Mouse (Mus musculus) kidney, postnatal 14 days (tissue): ENCODE data around the gene Rnf223.
A peak's percentile ranks its signal among the peaks of the same experiment; 100 is the strongest.
"Not testable (repeated sequence)": the region's sequence is repeated elsewhere in the genome, so short reads cannot be mapped to it uniquely, and the experiment has no call there.

ENCODE experiments used
- DNase-seq: peaks from one replicate; pipeline ENCODE4 v3.0.0; 2022; ENCODE audit warnings: mixed read lengths

Rnf223 gene

DNA sequence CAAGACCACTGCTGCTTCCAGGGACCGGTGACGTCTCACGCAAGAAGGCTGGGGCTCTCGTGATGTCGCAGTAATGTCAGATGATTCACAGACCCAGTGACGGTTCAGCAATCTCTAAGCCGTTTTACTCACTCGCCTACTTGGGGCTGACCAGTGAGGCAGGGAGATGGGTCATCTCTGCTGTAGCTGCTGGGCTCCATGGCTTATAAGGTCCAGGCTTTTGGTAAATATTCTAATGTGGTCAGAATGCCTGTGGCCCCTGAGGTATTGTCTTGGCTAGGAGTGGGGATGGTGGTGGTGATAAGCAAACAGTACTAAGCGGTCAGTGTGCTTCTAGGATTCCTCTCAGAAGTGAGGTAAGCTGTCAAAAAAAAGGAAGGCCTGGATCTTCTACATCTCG, 627 bp downstream of the Rnf223 start:
- no peak for DNase-seq

DNA sequence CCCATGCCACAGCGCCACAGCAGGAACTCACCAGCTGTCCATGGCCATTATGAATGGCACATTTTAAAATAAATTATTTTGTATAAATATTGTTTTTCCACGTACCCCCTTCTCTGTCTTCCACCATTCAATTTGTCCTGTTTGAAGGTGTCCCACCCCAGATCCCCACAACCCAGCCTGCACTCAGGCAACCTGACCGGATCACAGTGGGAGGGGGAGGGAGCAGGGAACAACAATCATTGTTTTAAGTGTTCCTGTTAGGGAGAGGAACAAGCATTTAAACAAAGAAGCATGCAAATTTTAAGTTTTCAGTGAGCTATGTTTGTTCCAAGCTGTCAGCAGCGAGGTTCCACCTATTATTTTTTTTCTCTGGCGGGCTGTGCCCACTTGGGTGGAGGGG, 3.0 kb downstream of the Rnf223 start:
- no peak for DNase-seq

DNA sequence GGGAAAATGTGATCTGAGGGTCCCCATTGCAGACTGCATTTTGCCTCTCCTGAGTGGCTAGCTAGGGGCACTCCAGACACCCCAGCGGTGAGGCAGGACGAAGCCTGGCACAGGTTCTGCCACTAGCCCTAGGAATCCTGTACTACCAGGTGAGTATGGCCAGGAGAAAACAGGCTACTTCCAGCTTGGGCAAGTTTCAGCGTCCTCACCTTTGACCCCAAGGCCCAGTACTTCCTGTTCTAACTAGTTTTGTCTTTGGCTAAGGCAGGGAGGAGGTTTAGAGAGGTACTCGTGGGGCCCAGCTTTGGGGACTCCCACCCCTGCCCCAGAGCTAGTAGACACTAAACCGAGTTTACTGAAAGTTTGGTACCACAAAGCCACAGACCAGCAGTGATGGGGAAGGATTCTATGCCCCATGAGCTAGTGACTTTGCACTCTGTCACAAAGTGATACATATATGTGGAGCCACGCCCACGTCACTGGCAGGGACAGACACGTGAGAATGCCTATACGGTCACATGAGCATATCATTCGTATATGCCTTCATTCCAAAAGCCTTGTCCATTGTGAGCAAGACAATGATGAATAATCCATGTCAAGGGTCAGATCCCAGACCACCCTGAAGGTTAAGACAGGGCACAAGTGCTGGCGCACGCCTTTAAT, 3.8 kb downstream of the Rnf223 start:
- peak; percentile 37 for DNase-seq

DNA sequence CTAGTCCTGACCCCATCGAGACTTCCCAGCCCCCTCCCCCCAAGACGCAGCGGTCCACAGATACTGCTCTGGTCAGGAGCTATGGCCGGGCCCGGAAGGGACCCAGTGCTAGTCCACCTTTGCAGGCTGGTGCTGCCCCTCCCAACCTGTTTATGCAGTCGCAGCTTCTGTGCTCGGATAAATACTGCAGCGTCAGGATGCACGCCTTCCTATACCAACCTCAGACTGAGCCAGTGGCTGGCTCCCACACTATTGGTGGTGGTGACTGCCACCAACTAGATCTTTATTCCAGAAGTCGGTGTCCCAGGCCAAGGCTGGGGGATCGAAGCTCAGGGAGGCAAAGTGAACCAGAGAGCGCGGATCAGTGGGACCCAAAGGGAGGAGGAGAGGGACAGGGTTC, 4.8 kb downstream of the Rnf223 start:
- DNase-seq, result no peak

DNA sequence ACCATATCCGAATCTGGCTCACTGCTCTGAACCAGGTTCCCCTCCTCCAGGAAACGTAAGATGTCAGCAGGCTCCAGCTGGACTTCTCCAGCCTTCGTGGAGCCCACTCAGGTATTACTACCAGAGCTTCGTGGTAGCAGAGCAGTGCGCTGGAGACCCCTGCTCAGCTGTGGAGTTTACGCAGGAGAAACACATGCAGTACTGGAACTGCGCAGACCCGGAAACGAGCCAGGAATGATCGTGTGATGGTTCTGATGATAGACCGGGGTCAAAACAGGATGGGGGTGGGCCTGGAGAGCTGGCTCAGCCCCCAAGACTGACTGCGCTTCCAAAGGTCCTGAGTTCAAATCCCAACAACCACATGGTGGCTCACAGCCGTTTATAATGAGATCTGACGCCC, 5.5 kb downstream of the Rnf223 start:
- DNase-seq, result no peak

DNA sequence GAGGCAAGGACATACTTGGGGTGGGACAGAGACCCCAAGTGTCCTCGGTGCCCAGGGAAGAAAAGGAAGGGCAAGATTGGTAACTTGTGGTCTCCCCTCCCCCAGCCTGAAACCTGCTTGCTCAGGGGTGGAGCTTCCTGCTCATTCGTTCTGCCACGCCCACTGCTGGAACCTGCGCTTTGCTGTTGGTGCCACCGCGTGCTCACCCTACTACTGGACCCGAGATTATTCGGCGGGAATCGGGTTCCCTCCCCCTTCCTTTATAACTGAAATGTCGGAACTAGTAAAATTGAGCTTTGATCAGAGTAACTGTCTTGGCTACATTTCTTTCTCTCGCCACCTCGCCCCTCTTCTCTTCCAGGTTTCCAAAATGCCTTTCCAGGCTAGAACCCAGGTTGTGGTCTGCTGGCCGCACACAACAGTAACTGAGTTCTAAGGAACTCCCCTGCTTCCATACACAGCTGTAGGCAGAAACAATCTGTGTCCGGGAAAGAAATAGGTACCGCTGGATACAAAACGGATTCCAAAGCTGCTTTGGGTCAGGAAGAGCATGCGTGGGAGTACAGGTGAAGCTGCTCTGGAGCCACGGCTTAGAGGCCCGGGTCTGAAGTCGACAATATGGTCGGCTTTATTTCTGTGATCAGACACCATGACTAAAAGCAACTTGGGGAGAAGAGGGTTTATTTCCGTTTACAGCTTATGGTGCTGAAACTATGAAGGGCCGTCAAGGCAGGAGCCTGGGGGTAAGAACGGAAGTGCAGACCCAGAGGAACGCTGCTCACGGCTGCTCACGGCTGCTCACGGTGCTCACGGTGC, 6.2 kb downstream of the Rnf223 start:
- DNase-seq, result no peak

DNA sequence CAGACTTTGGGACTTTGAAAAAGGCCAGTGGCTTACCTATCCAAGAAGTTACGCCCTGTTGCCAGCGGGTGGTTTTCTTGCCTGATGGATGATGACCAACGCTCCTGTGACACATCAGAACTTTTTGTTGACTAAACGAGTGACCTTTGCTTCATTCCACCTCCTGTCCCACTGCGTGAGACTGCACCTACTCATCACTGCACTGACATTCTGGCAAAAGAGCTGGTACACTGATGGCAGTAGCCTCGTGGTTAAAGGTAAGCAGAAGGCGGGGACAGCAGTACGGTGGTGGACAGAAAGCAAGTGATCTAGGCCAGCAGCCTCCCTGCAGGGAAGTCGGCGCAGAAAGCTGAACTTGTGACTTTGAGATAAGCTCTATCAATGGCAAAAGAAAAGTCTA, 20.6 kb downstream of the Rnf223 start:
- DNase-seq, result not testable (repeated sequence)

DNA sequence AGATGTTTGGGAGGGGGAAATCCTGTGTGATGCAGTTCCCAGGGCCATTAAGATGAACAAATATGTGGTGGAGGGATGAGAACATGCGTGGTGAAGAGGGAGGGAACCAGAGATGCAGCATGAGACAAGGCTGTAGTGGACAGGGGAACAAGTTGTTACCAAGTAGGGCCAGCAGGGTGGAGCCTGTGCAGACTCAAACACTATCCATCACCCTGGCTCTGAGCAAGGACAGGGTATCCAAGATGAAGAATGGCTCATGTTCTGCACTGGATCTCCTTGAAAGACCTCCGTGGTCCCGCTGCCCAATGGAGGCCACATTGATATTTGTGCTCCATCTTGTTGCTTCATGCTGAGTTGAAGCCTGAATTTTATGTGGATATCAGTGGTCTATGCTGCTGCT, 24.5 kb downstream of the Rnf223 start:
- no peak for DNase-seq

DNA sequence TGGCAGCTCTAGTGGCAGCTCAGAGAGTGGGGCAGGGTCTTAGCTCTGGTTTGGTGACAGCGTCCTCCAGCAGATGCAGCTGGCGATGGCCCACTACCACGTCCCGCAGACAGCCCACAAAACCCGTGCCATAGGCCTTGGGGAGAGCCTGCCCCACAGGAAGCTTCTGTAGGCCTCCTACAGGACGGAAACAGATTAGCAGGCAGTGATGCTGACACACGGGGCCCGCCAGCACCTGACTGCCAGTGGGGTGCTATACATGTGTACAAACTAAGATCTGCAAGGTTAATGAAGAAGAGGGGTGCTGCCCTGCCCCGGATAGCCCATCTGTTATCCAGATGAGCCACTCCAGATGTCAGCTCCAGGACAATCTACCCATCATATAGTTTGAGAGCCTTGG, 36.2 kb downstream of the Rnf223 start:
- DNase-seq, result no peak

DNA sequence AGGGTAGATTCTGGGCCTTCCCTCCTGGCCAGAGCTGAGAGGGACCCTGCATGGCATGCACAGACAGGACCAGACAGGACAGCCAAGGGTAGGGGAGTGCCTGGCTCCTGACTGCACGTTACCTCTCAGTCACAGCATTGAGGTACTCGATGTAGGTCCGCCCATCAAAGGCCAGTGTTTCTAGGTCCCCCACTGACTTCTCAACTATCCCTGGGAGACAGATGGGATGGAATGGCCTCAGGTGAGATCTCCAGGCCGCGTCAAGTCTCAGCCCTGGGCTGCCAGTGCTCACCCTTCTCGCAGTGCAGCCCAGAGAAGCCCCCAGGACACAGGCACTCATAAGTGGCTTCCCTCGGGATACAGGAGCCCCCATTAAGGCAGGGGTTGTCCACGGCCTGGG, 38.3 kb downstream of the Rnf223 start:
- no peak for DNase-seq

DNA sequence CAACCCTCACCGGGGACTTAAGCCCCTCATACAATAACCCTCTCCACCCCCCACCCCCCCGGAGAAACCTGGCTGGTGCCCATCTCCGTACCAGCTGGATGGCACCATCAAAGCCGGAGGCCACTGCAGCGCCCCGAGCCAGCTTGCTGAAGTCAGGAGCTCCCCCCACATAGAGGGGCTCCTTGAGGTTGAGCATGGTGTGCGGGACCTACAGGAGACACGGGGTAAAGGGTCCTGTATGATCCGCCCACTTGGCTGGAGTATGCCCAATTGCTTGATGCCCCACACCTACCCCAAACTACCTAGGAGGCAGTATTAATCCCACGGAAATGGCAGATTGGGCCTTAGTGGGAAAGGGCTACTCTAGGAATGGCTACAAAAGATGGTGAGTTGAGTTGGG, 38.8 kb downstream of the Rnf223 start:
- DNase-seq, result no peak

DNA sequence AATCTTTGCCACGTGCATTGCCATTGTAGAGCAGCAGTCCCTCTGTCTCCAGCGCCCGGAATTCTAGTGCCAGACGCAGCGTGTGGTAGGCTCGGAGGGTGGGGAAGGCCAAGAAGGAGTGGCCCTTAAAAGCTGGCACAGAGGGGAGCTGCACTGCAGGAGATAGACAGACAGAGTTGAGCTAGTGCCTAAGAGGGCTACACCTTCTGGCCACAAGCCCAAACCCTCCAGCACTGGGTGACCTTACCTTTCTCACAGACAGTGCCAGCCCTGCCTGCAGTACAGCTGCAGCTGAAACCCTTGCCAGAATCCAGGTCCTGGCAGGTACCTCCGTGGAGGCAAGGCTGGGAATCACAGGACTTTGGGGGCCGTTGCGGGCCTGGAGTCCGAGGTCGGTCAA, 41.5 kb downstream of the Rnf223 start:
- no peak for DNase-seq

DNA sequence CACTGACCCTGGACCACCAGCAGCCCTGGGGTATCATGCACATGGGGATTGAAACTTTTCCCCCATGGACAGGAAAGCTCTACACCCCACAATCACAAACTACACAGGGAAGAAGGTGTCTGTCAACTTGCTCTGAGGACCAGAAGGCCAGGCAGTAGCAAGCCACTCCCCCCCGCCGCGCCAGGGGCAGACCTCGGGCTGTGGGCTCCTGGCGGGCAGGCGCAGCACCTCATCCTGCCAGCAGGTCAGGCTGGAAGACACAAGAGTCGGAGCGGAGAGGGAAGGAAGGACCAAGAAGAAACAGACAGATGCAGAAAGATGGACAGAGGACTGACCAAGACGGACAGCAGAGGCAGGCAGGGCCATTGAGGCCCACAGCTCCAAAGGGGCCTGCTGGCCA, 47.3 kb downstream of the Rnf223 start:
- DNase-seq, result no peak
